Mouse (Mus musculus): ENCODE data around the gene Pnp. TPM values are rescaled to one million over a fixed set of nuclear protein-coding genes. Genes with fewer than 3 reads are reported as not detected.
"Not testable (repeated sequence)": the region's sequence is repeated elsewhere in the genome, so short reads cannot be mapped to it uniquely, and the experiment has no call there.

Gene Pnp
- total RNA-seq, 2 experiments from 2014 or later = 12.0 to 13.6 TPM

GRCm38 (mm10) chr14:50969558-50970544 lies 39.0 kb downstream of the Pnp start:
- DNase-seq (ENCODE audit: low spot score in 2 of 2) = peak; percentile 20 to 74
- intact Hi-C loops (cut with DNase I) = no loop called here

- intact Hi-C loops (cut with DNase I) = no loop called here
- no peak for DNase-seq (ENCODE audit: low spot score in 2 of 2)
These were observed 39.9 kb downstream of the Pnp start for GRCm38 (mm10) chr14:50970822-50971221.

GRCm38 (mm10) chr14:50973054-50973453 lies 42.2 kb downstream of the Pnp start:
- DNase-seq (ENCODE audit: low spot score in 2 of 2); intact Hi-C loops (cut with DNase I): not testable (repeated sequence)

GRCm38 (mm10) chr14:50973700-50974099 lies 42.8 kb downstream of the Pnp start:
- intact Hi-C loops (cut with DNase I) = no loop called here

GRCm38 (mm10) chr14:50975001-50975400 lies 44.1 kb downstream of the Pnp start:
- intact Hi-C loops (cut with DNase I) = no loop called here

More at GRCm38 (mm10) chr14:50973700-50974099, 42.8 kb downstream of the Pnp start:
- DNase-seq (ENCODE audit: low spot score in 2 of 2) = no peak

GRCm38 (mm10) chr14:50976674-50977073 lies 45.8 kb downstream of the Pnp start:
- DNase-seq (ENCODE audit: low spot score in 2 of 2) = peak in 1 of 2 experiments; percentile 13
- intact Hi-C loops (cut with DNase I) = loop anchor here (2.0 kb wide), 1 partner anchor 86 kb away; no protein-coding TSS in a partner anchor

More at GRCm38 (mm10) chr14:50975001-50975400, 44.1 kb downstream of the Pnp start:
- DNase-seq (ENCODE audit: low spot score in 2 of 2) = no peak

GRCm38 (mm10) chr14:50978451-50978850 lies 47.6 kb downstream of the Pnp start:
- intact Hi-C loops (cut with DNase I); DNase-seq (ENCODE audit: low spot score in 2 of 2): not testable (repeated sequence)

GRCm38 (mm10) chr14:50979631-50980030 lies 48.7 kb downstream of the Pnp start:
- intact Hi-C loops (cut with DNase I) = no loop called here
- DNase-seq (ENCODE audit: low spot score in 2 of 2) = no peak

GRCm38 (mm10) chr14:50981207-50981606 lies 50.3 kb downstream of the Pnp start:
- no peak for DNase-seq (ENCODE audit: low spot score in 2 of 2)
- intact Hi-C loops (cut with DNase I) = no loop called here

GRCm38 (mm10) chr14:50981837-50982236 lies 51.0 kb downstream of the Pnp start:
- no peak for DNase-seq (ENCODE audit: low spot score in 2 of 2)

GRCm38 (mm10) chr14:50987668-50988067 lies 56.8 kb downstream of the Pnp start:
- DNase-seq (ENCODE audit: low spot score in 2 of 2) = no peak
- intact Hi-C loops (cut with DNase I) = loop anchor here (5.0 kb wide), 1 partner anchor 35 kb away; no protein-coding TSS in a partner anchor

More at GRCm38 (mm10) chr14:50981837-50982236, 51.0 kb downstream of the Pnp start:
- intact Hi-C loops (cut with DNase I) = no loop called here

- DNase-seq (ENCODE audit: low spot score in 2 of 2) = no peak
- intact Hi-C loops (cut with DNase I) = no loop called here
These were observed 60.2 kb downstream of the Pnp start for GRCm38 (mm10) chr14:50991037-50991436.

GRCm38 (mm10) chr14:50997088-50997487 lies 66.2 kb downstream of the Pnp start:
- intact Hi-C loops (cut with DNase I) = no loop called here
- DNase-seq (ENCODE audit: low spot score in 2 of 2) = peak in 1 of 2 experiments; percentile 24

GRCm38 (mm10) chr14:50997999-50998666 lies 67.3 kb downstream of the Pnp start:
- intact Hi-C loops (cut with DNase I) = no loop called here

GRCm38 (mm10) chr14:51007152-51007801 lies 76.4 kb downstream of the Pnp start, which contains the start of gene Rnase10:
TSS of gene Rnase10 (plus strand) at chr14:51007751.
- intact Hi-C loops (cut with DNase I) = no loop called here
- no peak for DNase-seq (ENCODE audit: low spot score in 2 of 2)

More at GRCm38 (mm10) chr14:50997999-50998666, 67.3 kb downstream of the Pnp start:
- no peak for DNase-seq (ENCODE audit: low spot score in 2 of 2)

- intact Hi-C loops (cut with DNase I) = no loop called here
- peak; percentile 34 to 76 for DNase-seq (ENCODE audit: low spot score in 2 of 2)
These were observed 77.2 kb downstream of the Pnp start for GRCm38 (mm10) chr14:51007914-51008713.

GRCm38 (mm10) chr14:51008781-51009180 lies 77.9 kb downstream of the Pnp start:
- no peak for DNase-seq (ENCODE audit: low spot score in 2 of 2)
- intact Hi-C loops (cut with DNase I) = no loop called here

GRCm38 (mm10) chr14:51009572-51009971 lies 78.7 kb downstream of the Pnp start:
- intact Hi-C loops (cut with DNase I) = no loop called here
- no peak for DNase-seq (ENCODE audit: low spot score in 2 of 2)

- intact Hi-C loops (cut with DNase I); DNase-seq (ENCODE audit: low spot score in 2 of 2): not testable (repeated sequence)
These were observed 83.8 kb downstream of the Pnp start for GRCm38 (mm10) chr14:51014724-51015123.
